Mouse (Mus musculus) naive thymus-derived CD4-positive, alpha-beta T cell, adult 2 months (primary cell): Measurements from ENCODE around the gene Cpsf6.

Experiments
- DNase-seq: peaks from one replicate; pipeline ENCODE4 v3.0.0-alpha.2; 2011; ENCODE audit warnings: low read depth

Cpsf6 gene

DNA sequence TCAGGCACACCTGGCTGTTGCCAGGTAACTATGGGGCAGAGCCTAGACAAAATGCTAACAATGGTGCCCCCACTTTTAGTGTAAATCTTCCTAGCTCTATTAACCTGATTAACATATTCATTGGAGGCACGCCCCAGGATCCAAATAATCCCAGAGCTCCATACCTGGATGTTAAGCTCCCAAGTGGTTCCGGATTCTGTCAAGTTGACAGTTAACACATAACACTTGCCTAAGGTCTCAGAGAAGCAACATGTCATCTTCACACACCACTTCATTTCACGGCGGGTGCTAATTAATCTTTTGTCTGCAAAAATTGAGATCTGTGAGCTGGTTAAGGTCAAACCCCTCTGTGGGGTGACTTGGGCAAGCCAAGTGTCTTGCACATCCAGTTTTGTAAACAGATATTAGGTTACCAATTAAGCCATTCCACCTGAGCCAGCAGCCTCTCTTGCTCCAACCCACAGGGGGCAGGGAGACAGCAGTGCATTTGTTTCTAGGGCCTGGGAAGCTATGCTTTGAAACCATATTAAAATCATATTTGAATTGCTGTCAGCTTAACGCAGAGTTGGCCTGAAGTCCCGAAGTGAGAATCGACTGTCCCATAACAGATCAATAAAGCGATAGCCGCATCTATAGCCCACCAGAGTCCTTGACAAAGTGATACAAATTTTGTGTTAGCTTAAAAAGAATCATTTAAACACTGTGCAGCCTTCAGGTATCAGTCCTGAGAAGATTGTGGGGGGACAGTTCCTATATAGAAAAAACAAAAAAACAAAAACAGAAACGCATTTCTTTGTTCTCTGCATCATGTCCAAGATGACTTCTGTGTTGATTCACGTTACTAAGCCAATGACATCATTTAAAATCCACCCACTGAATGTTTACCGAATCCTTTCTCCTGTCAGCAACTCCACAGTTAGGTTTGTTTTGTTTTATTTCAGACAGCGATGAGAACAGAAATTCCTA lies 34.0 kb upstream of the Cpsf6 start:
- DNase-seq = no peak

DNA sequence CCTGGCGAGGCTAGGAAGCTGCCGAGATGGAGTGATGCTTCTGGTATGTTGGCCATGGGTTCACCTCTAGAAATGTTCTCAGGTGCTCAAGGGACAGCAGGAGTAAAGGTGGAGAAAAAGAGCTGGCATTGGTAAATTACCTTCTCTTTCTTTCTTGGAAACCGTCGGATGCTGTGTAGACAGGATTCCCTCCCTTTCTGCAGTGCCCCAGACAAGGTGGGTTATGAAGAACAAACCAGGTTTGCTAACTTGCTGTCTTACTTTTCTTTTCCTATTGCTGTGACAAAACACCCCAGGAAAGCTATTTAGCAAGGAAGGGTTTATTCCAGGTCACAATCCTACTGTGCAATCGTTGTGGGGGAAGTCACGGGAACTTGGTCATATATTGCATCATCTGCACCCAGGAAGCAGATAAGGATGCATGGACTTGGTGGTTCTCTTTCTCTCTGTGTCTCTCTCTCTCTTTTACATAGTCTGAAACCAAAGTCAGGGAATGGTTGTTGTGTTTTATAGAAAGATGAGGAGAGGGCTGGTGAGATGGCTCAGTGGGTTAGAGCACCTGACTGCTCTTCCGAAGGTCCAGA lies 32.8 kb upstream of the Cpsf6 start:
- DNase-seq = no peak

DNA sequence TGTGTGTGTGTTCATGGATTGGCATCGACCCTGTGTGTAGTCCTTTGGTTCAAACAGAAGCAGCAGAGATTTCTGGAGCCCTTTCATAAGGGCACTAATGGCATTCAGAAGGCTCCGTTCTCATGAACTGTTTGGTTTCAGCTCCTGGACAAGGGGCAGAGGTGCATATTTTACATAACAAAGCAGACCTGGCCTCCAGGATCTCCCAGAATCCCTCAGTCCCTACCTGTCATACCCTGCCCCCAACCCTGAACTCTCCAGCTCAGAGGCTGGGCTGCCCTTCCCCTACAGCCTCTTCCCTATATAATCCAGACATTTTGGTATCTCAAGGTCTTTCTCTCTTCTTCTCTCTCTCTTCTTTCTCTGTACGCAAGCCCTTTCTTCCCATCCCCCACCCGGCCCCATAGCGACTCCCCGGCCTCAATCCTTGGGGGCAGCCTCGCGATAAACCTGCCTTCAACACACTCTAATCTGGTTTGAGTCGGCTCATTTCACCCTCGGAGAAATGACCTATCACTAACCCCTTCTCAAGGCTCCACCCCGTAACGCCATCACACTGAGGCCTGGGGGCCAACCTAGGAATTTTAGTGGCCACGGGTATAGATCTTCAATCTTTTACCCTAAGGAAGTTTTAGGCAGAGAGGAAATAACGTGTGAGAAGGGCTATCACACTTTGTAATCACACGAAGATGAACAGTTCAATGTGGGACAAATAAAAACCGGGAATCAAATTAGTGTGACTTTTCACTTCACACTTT lies 32.1 kb upstream of the Cpsf6 start:
- no peak for DNase-seq

DNA sequence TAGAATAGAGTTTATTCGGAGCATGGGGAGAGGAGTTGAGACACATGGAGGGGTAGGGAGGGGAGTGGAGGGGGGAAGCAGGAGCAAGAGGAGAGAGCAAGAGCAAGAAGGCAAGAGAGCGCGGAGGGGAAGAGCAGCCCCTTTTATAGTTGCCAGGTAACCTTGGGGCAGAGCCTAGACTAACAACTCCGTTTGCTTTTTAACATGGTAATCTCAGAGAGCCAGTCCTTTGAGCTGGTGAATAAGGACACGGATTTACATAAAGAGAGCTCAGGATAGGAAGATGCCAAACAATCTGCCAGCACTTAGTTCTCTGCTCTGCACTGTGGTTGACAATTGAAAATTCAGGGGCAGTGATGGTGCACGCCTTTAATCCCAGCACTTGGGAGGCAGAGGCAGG lies 31.3 kb upstream of the Cpsf6 start:
- DNase-seq = no peak

DNA sequence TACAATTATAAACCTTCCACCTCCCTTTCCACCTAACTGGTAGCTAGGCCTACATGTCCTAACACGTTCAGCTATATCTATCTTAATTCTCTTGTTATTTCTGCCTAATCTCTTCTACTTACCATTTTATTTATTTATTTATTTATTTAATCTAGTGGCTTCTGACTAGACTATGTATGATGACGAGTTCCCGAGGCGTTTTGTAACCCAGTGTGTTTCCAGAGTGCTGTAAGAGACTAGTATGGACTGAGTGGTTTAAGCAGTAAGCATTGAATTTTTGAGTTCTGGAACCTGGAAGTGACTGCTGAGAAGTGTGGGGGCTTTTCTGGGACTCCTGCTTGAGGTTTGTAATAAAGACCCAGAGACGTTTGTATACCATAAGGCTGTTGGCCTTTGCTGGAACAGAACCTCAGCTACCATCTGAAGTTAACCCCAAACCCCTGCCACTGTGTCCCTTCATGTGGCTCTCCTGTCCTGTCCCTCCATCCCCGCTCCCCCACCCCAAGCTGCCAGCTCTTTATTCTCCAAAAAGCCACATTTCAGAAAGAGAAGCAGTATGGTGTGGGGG lies 30.8 kb upstream of the Cpsf6 start:
- no peak for DNase-seq

DNA sequence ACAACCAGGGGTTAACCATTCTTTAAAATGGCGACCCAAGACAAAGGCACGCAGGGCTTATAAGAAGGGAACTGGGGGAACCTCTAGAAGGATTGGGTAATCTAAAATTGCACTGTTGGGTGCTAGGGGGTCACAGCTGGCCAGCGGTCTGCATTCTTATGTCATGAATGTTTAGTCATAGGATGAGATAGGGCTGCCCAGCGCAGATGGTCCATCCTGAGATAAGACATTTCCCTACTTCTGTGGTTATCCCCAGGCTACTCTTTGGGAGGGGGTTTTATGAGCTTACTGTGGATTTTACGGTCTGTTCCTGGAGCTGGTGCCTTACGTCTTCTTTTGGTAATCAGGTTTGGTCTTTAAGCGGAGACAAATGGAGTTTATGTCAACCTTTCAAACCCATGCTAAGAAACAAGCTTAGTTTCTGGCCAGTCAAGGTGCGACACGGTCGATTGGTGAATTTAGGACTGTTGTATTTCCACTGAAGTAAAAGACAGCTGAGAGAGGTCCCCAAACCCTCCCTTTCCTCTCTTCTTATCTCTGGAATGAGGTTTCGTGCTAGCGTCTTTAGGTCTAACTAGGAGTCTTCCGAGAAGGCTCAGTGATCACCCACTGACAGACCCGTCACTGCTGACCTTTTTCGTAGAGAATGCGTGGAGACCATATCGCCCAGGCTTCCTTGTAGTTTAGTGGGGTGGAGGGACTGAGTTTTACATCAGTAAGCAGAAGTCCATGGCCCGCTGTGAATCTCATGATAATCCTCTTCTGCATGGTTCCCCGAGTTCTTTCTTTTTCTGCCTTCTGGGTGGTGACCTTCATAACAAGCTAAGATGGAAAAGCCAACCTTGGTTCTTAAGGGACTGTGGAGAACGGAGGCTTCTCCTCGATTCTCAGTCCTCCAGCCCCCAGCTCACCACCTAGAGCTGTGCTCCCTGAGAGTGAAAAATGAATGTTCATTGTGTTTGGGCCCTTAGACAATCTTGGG lies 29.8 kb upstream of the Cpsf6 start:
- no peak for DNase-seq

DNA sequence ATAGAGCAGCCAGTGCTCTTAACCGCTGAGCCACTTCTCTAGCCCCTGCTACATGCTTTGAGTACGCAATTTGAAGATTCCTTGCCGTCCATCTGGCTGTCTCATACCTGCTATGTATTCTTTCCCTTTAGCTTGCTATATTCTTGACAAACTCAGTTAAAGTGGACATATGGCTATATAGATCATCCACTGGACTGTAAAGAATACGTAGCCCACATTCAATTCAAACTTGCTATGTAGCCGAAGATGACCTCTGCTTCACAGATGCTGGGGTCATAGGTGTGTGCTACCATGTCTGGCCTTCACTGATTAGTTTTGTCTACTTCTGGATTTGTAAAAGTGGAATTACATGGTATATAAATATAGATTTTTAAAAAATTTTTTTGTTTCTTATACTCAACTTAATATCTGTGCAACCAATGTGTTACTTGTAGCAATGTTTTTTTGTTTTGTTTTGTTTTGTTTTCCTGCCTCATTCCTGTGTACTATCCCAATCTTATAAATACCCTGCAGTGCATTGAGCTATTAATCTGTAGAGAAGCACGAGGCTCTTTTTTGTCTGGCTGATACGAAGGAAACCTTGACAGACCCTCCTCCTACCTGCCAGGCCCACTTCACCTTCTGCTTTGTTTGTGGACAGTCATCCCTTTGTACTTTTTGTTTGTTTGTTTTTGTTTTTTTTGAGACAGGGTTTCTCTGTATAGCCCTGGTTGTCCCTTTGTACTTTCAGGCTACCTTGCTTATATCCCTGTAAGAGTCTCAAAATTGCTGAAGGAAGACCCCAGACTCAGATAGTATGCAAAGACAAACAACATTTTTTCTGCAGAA lies 28.9 kb upstream of the Cpsf6 start:
- no peak for DNase-seq

DNA sequence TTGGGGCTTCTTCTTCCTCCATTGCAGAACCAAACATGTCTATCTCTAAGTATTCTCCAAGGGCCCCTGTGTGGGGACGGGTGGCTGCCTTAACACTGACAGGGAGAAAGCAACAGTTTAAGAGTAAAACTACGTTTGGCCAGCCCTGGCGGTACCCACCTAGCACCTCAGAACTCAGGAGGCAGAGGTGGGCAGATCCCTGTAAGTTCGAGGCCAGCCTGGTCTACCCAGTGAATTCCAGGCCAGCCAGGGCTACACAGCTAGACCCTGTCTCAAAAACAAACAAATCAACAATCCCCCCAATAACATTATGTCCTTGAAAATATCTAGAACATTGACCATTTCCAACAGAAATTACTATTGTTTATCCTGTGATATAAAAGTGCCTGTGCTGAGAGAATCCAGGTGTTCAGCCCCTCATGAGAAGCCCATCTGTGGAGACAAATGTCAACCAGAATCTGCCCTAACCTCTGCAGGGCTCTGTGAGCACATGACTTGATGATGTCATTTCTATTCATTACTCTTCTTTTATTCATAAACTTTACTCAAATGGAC lies 28.0 kb upstream of the Cpsf6 start:
- no peak for DNase-seq

DNA sequence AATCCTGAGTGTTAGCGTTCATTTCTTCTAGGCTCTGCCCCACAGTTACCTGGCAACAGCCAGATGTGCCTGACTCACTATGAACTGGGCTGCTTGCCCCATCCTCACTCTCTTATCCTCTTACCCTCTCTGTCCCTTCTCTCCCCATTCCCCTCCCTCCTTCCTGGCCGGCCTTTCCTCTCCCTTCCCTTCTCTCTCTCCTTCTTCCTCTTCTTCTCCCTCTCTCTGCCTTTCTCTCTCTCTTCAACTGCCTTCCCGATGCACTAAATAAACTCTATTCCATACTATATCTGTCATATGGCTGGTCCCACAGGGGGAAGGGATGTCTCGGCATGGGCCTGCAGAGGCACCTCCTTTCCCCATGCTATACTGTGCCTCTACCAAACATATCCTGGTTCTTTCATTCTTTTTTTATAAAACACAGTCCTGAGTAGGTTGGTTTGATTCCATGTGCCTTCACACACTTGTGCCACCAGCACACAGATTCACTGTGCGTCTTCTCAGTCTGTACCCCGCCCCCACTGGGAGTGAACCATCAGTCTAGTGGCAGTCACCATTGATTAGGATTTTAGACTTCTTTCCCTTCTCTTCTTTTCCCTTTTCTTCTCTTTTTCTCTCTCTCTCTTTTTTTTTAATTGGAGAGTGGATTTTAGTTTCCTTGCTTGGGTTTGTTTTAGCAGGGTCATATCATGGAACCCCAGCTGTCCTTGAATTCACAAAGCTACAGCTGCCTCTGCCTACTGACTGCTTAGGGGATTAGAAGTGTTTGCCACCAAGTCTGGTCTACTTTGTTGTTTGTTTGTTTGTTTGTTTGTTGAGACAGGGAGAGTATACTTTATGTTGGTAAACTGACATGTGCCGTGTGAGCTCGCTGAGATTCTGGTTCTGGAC lies 27.3 kb upstream of the Cpsf6 start:
- DNase-seq = no peak

DNA sequence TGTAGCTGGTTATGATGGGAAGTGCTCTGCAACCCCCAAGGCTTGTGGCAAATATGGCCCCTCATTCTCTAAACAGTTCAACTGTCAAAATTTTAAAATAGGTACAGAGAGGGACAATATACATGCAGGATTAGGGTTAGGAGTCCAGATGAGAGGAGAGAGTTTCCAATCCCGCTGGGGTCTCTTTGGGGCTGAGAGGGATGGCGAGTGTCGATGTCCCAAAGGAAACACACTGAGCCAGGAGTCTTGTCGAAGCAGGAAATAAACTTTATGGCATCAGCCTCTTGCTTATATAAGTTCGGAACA lies 26.4 kb upstream of the Cpsf6 start:
- no peak for DNase-seq

DNA sequence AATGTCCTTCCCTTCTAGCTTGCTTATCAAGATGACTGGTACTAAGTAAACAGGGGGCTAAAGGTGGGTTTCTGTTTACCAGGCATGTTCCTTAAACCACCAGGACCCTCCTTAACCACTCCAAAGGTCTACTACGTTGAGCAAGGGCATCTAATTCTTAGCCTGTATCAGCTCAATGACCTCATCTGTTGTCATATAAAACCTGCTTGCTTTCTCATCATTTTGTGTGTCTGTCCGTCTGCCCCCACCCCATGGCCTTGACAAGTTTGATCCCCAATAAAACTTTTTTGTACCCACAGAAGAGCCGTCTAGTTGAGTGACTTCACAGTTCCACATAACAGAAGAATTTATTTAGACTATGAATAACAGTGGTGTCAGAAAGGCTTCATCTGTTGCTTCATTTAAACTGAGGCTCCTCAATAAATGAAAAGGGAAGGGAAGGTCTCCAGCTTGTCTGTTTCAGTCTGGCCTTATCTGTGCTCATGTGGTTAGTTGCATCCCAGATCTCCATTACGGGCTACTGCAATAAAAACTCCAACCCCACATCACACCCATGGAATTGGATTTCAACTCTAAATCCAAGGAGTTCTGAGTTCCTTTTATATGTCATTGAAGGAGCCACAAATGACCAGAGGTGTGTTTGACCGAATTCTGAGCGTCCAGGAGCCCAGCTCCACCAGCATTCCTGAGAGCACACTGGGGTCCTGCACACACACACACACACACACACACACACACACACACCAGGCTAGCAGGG lies 25.9 kb upstream of the Cpsf6 start:
- no peak for DNase-seq

DNA sequence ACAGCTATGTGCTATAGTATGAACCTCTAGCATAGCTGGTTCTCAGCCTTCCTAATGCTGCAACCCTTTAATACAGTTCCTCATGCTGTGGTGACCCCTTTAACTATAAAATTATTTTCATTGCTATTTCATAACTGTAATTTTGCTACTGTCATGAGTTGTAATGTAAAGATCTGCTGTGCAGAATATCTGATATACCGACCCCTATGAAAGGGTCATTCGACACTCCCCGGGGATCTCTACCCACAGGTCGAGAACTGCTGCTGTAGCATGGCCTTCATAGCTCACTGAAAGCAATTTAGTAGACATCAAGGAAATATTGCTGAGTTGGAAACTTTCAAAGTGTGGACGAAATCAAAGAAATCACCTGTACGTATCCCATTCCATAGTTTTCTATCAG lies 24.6 kb upstream of the Cpsf6 start:
- DNase-seq = no peak

DNA sequence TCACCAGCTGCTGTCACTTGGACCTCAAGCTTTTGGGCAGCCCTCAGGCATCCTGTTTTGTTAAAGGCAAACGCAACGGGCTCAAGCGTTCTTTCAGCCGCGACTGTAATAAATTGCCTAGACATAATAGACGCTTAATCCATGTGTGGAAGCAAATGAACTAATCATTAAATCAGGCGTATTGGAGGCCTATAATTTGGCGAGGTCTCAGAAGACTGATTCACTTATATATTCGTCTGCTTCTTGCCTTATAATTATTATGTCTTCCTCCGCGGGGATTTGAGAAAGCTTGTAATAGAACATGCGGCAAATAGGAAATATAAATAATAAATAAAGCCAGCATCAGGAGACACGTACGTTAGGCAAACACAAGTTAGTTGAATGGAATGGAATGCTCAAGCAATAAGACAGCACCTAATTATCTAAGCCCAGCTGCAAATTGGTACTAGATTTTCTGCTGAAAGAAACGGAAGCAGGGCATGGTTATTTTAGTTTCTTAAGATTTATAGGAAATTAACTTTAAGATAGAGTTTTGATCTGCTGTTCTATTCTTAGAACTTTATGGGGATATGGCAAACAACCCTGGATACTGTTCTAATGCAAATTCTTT lies 23.6 kb upstream of the Cpsf6 start:
- no peak for DNase-seq

DNA sequence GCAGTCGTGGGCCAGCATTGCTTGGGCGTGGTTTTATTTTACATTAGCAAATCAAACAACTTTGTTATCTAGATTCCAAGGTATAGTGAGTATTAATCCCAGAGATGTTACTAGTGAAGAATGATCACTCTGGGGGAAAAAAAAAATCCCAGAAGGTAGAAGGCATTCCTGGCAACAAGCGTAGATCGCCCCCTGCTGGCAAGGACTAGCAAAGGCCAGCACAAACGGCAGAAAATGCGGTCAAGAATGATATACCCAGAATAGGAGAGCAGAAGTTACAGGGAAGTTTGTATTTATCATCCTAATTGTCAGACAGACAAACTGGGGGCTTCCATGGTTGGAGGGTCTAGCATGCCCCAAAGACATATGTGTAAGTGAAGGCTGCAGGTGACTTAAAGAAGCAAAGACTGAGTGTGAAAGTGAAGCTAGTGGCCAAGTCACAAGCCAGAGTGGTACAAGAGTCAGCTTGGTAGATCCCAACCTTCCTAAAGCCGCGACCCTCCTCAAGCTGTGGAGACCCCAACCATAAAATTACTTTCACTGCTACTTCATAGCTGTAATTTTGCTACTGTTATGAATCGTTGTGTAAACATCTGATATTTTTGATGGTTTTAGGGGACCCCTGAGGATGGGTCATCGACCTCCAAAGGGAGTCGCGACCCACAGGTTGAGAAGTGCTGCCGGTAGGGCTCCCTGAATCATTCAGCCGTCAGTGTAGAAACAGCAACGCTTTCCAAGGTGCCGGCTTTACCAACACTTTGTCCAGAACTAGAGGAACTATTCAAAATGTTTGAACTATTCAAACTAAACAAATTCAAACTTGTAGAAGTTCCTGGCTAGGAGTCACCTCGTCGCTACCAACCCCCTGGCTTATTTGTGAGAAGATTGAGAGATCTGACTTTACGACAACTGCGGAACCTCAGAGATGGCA lies 22.9 kb upstream of the Cpsf6 start:
- peak; percentile 71 for DNase-seq

DNA sequence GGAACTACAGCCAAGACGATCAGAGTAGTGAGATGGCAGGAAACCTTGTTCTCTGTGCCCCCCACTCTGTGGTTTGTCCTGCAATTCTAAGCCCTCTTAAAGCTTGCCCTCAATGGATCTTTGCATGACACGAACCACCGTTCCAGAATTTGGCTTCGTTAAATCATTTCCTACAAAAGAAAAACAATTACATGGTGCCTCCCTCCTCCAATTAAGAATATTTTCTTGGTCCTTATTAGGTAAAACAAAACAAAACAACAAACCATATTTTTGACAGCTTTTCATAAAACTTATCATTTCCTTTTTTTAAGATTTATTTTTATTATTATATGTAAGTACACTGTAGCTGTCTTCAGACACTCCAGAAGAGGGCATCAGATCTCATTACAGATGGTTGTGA lies 21.5 kb upstream of the Cpsf6 start:
- no peak for DNase-seq

DNA sequence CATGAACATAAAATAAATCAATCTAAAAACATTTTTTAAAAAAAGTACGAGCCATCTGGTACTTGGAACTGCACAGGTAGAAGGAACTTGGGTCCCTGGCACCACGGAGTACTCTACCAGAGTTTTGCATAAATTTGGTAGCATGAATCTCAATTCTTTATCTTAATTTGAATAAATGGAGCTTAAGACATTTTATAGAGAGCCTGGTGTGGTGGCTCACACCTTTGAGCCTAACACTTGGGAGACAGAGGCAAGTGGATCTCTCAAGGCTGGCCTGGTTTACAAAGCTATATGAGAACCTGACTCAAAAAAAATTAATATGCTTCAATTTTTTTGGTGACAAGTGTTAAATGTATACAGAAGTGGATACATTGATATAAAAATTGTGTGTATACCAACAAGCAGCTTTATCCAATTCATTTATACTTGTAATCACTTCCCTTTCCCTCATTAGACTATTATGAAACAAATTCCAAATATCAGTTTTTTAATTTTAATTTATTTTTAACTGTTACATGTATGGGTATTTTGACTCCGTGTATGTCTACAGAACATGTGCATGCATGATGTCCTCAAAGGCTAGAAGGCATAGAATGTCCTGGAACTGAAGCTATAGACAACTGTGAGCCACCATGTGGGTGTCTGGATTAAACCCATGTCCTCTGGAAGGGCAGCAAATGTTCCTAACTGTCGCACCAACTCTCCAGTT lies 20.6 kb upstream of the Cpsf6 start:
- DNase-seq = no peak
